Mouse (Mus musculus): ENCODE measurements around the gene Zc3h12a.

DNA sequence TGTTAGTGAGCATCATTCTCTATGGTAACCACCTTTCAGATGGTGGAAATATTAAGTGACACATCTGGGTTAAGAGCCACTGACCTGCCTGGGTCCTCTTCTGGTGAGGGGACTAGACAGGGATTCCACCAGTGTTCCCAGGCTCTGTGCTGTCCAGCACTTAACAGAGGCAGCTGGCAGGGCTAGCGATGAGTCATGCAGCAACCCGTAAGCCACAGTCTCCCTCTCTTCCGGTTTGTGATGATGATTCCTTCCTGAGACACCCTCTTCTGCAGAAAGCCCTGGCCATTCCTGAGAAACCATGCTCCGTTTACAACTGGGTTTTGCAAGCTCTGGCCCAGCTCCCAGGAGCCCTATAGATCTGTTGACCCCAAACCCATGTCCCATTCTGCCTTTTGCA, 3.9 kb upstream of the Zc3h12a start:
- TF ChIP-seq TAL1 (IDR thresholded peaks at IDR 0.05; ENCODE audit: low read length) (no peak), GATA1 (IDR thresholded peaks at IDR 0.05; ENCODE audit: low read length) (no peak)
